ENCODE assay signal across 8 mouse cellular contexts in the genomic region with DNA sequence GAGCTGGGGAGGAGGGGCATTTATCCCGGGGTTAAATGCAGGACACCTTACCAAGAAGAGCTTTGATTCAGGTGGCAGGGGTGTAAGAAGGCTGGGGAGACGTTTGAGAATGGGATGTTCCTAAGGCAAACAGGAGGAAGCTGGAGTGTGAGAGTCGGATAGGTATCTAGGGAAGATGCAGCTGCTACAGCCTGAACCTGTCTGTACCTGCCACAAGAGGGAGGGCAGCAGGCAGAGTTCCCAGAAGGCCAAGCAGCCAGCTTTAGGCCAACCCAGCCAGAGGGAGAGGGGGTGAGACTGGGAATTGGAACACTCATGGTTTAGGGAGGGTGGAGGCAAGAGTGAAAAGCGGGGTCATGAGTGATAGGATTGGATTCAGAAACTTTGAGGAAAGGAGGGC. TPM values are rescaled to one million over a fixed set of nuclear protein-coding genes. Genes with fewer than 3 reads are reported as not detected.
DNase-seq lines count a peak whose midpoint lies in the region; ATAC-seq lines count a peak whose summit lies in the region.

No protein-coding gene starts in this region.

- no peak overlapping the region; the same call in 1 of the 2 replicates for H3K4me2 ChIP-seq in forebrain, embryonic 11.5 days (ENCODE audit: low read depth, low read length, severe bottlenecking)
- H3K4me2 ChIP-seq in forebrain, embryonic 16.5 days (ENCODE audit: low read length), result no peak overlapping the region

- H3K36me3 ChIP-seq in forebrain, embryonic 11.5 days (ENCODE audit: control insufficient read depth, insufficient read depth, low read length), result peaks cover 2% of the 10 kb centered on the region; the same call in 1 of the 2 replicates
- H3K36me3 ChIP-seq in forebrain, embryonic 16.5 days (ENCODE audit: control insufficient read depth, insufficient read depth), result no peaks in the 10 kb centered on the region
- H3K36me3 ChIP-seq in midbrain, embryonic 10.5 days, result peaks cover 21% of the 10 kb centered on the region

- DNase-seq in forebrain, embryonic 11.5 days (ENCODE audit: low spot score), result no peak
- peak; percentile 54 for DNase-seq in urinary bladder, postnatal 14 days (ENCODE audit: low spot score)
- no peak for DNase-seq in urinary bladder, adult 2 months (ENCODE audit: low spot score)
- DNase-seq in midbrain, embryonic 10.5 days (ENCODE audit: low spot score), result no peak
- no peak for DNase-seq in adrenal gland, postnatal 4 days (ENCODE audit: low spot score in 2 of 2)
- no peak for DNase-seq in kidney, adult 8-10 months
- DNase-seq in left cerebral cortex, adult 18-20 months (ENCODE audit: low spot score in 2 of 2), result no peak

- 18% methylated on average over 4 of the region's 4 CpGs for WGBS in forebrain, embryonic 11.5 days
- 21% methylated on average over 4 of the region's 4 CpGs for WGBS in forebrain, embryonic 16.5 days
- 17% methylated on average over 4 of the region's 4 CpGs for WGBS in midbrain, embryonic 10.5 days

- H3K9me3 ChIP-seq in forebrain, embryonic 11.5 days (ENCODE audit: control insufficient read depth, low read length), result no peaks in the 10 kb centered on the region
- H3K9me3 ChIP-seq in forebrain, embryonic 16.5 days (ENCODE audit: control insufficient read depth, low read length), result no peaks in the 10 kb centered on the region
- no peaks in the 10 kb centered on the region for H3K9me3 ChIP-seq in midbrain, embryonic 10.5 days (replicated peaks)

- peak overlapping the region; percentile 13; the same call in 1 of the 2 replicates for H3K9ac ChIP-seq in forebrain, embryonic 11.5 days (ENCODE audit: low read length)
- H3K9ac ChIP-seq in forebrain, embryonic 16.5 days (replicated peaks; ENCODE audit: low read depth, low read length), result no peak overlapping the region

- peaks cover 16% of the 10 kb centered on the region; the same call in 1 of the 2 replicates for H3K4me1 ChIP-seq in forebrain, embryonic 11.5 days (replicated peaks; ENCODE audit: control insufficient read depth, insufficient read depth, low read length)
- peaks cover 10% of the 10 kb centered on the region for H3K4me1 ChIP-seq in forebrain, embryonic 16.5 days (replicated peaks; ENCODE audit: control insufficient read depth, insufficient read depth, low read length)
- peaks cover 62% of the 10 kb centered on the region for H3K4me1 ChIP-seq in midbrain, embryonic 10.5 days

- no peak overlapping the region for H3K27ac ChIP-seq in forebrain, embryonic 11.5 days (ENCODE audit: low read depth, low read length)
- H3K27ac ChIP-seq in forebrain, embryonic 16.5 days (ENCODE audit: low read length), result no peak overlapping the region
- no peak overlapping the region for H3K27ac ChIP-seq in midbrain, embryonic 10.5 days (replicated peaks)

- no peak for ATAC-seq in forebrain, embryonic 11.5 days (replicated peaks; ENCODE audit: low FRiP score)
- ATAC-seq in forebrain, embryonic 16.5 days, result no peak

- peaks cover 13% of the 10 kb centered on the region for H3K27me3 ChIP-seq in forebrain, embryonic 11.5 days (ENCODE audit: control insufficient read depth, insufficient read depth, low read length)
- H3K27me3 ChIP-seq in forebrain, embryonic 16.5 days (replicated peaks; ENCODE audit: control insufficient read depth, insufficient read depth, low read length), result peaks cover 14% of the 10 kb centered on the region
- peaks cover 52% of the 10 kb centered on the region for H3K27me3 ChIP-seq in midbrain, embryonic 10.5 days (ENCODE audit: low read depth, poor library complexity, severe bottlenecking)

- H3K4me3 ChIP-seq in forebrain, embryonic 11.5 days (ENCODE audit: low read depth, low read length), result no peak overlapping the region
- H3K4me3 ChIP-seq in forebrain, embryonic 16.5 days (replicated peaks; ENCODE audit: low read length), result no peak overlapping the region
- peak overlapping the region; percentile 64; the same call in 1 of the 2 replicates for H3K4me3 ChIP-seq in midbrain, embryonic 10.5 days

RNA-seq across cellular contexts. Expression of gene Zfp385a, which starts 0.9 kb away (rescaled TPM):
- 27.4 and 27.8 TPM in 2 replicates for polyA plus RNA-seq in forebrain, embryonic 11.5 days (2014; fragmentation: Nextera tagmentation; extraction: Ambion mirVana)
- polyA plus RNA-seq in forebrain, embryonic 16.5 days (2015; fragmentation: Nextera tagmentation; extraction: Ambion mirVana), result 12.2 and 13.1 TPM in 2 replicates
- 9.9 and 15.6 TPM in 2 replicates for polyA plus RNA-seq in urinary bladder, adult 2 months (2012; rRNA removed)
- 24.3 and 25.5 TPM in 2 replicates for polyA plus RNA-seq in midbrain, embryonic 10.5 days (2016; fragmentation: Nextera tagmentation; extraction: Ambion mirVana)
- total RNA-seq in adrenal gland, postnatal 4 days (2021), result 10 to 100 TPM; 22.5 to 29.7 TPM
- total RNA-seq in left cerebral cortex, adult 18-20 months (2021), result 10 to 100 TPM; 72.0 to 79.3 TPM

RNA-seq across cellular contexts. Expression of gene Itga5, which starts 25.8 kb away (rescaled TPM):
- polyA plus RNA-seq in forebrain, embryonic 11.5 days (2014; fragmentation: Nextera tagmentation; extraction: Ambion mirVana), result 22.0 and 22.4 TPM in 2 replicates
- 6.7 and 7.9 TPM in 2 replicates for polyA plus RNA-seq in forebrain, embryonic 16.5 days (2015; fragmentation: Nextera tagmentation; extraction: Ambion mirVana)
- polyA plus RNA-seq in urinary bladder, adult 2 months (2012; rRNA removed), result 138 and 146 TPM in 2 replicates
- polyA plus RNA-seq in midbrain, embryonic 10.5 days (2016; fragmentation: Nextera tagmentation; extraction: Ambion mirVana), result 26.1 and 26.4 TPM in 2 replicates
- total RNA-seq in adrenal gland, postnatal 4 days (2021), result 10 to 100 TPM; 47.2 to 52.5 TPM
- total RNA-seq in left cerebral cortex, adult 18-20 months (2021), result 1 to 10 TPM; 2.6 to 3.9 TPM

RNA-seq across cellular contexts. Expression of gene Gpr84, which starts 30.4 kb away (rescaled TPM):
- polyA plus RNA-seq in forebrain, embryonic 11.5 days (2014; fragmentation: Nextera tagmentation; extraction: Ambion mirVana), result not detected in 2 replicates
- polyA plus RNA-seq in forebrain, embryonic 16.5 days (2015; fragmentation: Nextera tagmentation; extraction: Ambion mirVana), result 0.24 and 0.73 TPM in 2 replicates
- polyA plus RNA-seq in urinary bladder, adult 2 months (2012; rRNA removed), result not detected in 2 replicates
- 0.32 and 0.47 TPM in 2 replicates for polyA plus RNA-seq in midbrain, embryonic 10.5 days (2016; fragmentation: Nextera tagmentation; extraction: Ambion mirVana)
- not detected for total RNA-seq in adrenal gland, postnatal 4 days (2021)
- 1 to 10 TPM in 1 of 2 experiments, under 1 TPM in 1; 0.42 to 1.0 TPM for total RNA-seq in left cerebral cortex, adult 18-20 months (2021)
